In the genomic region with DNA sequence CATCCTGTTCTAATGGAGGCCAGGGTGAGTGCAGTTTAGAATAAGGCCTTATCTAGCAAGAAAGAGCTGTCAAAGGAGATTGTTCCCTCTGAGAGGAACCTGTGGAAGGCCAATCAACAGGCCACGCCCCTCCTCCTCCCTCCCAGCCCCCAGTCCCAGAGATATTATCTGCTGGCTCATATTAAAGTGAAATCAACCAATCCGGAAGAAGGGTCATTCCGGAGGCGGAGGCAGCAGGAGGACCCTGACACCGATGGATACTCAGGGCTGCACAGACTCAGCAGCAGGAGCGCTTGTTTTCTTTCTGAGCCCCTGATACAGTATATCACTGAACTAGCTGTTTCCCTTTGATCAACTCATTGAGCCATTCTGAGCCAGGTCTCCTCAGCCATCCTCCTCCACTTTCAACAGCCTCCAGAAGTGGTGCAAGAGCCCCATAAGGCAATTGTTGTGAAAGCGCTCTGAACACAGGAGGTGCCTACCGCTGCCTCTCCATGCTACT, we compare ENCODE assay signal across 8 mouse cellular contexts. TPM values are rescaled to one million over a fixed set of nuclear protein-coding genes. Genes with fewer than 3 reads are reported as not detected.
DNase-seq lines count a peak whose midpoint lies in the region; ATAC-seq and TF ChIP-seq lines count a peak whose summit lies in the region.

No protein-coding gene starts in this region.

- DNase-seq in CD4-positive, CD25-positive, alpha-beta regulatory T cell, adult 2 months (ENCODE audit: low read depth, low spot score), result peak; percentile 34
- DNase-seq in MEL-GATA-1-ER (ENCODE audit: extremely low read depth, low read depth), result peak; percentile 86
- peak; percentile 61 for DNase-seq in forebrain, embryonic 11.5 days (ENCODE audit: low spot score)
- DNase-seq in kidney, postnatal 0 days (ENCODE audit: low spot score), result peak; percentile 48
- peak; percentile 53 to 57 for DNase-seq in lung, postnatal 4 days
- DNase-seq in left cerebral cortex, adult 9 months (ENCODE audit: low spot score in 2 of 2), result no peak

- 35% methylated on average over 8 of the region's 8 CpGs for WGBS in forebrain, embryonic 11.5 days
- 4% methylated on average over 8 of the region's 8 CpGs for WGBS in kidney, postnatal 0 days
- WGBS in stomach, embryonic 16.5 days, result 15% methylated on average over 8 of the region's 8 CpGs

- H3K27ac ChIP-seq in forebrain, embryonic 11.5 days (ENCODE audit: low read depth, low read length), result no peak overlapping the region
- H3K27ac ChIP-seq in kidney, postnatal 0 days, result no peak overlapping the region
- no peak overlapping the region for H3K27ac ChIP-seq in stomach, embryonic 16.5 days (ENCODE audit: low read length)

- no peaks in the 10 kb centered on the region for H3K27me3 ChIP-seq in forebrain, embryonic 11.5 days (ENCODE audit: control insufficient read depth, insufficient read depth, low read length)
- no peaks in the 10 kb centered on the region for H3K27me3 ChIP-seq in kidney, postnatal 0 days (ENCODE audit: insufficient read depth, low read length)
- H3K27me3 ChIP-seq in stomach, embryonic 16.5 days (ENCODE audit: control insufficient read depth, insufficient read depth, low read length), result 0 out of 2 replicates have a peak, but pooled peaks cover 3% of the 10 kb centered on the region

- peak overlapping the region; percentile 9; the same call in 1 of the 2 replicates for H3K4me3 ChIP-seq in forebrain, embryonic 11.5 days (ENCODE audit: low read depth, low read length)
- 0 out of 2 replicates have a peak overlapping the region, but pooled peaks have one; percentile 77 for H3K4me3 ChIP-seq in kidney, postnatal 0 days (replicated peaks; ENCODE audit: low read depth, low read length)
- peak overlapping the region; percentile 9; the same call in 1 of the 2 replicates for H3K4me3 ChIP-seq in stomach, embryonic 16.5 days (replicated peaks; ENCODE audit: low read length)

- no peak overlapping the region for H3K9ac ChIP-seq in forebrain, embryonic 11.5 days (ENCODE audit: low read length)
- H3K9ac ChIP-seq in kidney, postnatal 0 days (ENCODE audit: low read depth, low read length), result no peak overlapping the region
- H3K9ac ChIP-seq in stomach, embryonic 16.5 days (ENCODE audit: low read length), result no peak overlapping the region

- H3K4me2 ChIP-seq in forebrain, embryonic 11.5 days (ENCODE audit: low read depth, low read length, severe bottlenecking), result peak overlapping the region; percentile 63
- peak overlapping the region; percentile 91 for H3K4me2 ChIP-seq in kidney, postnatal 0 days (ENCODE audit: low read length)
- H3K4me2 ChIP-seq in stomach, embryonic 16.5 days (ENCODE audit: low read depth, low read length), result peak overlapping the region; percentile 98

- TF ChIP-seq CTCF in kidney, postnatal 0 days (IDR thresholded peaks at IDR 0.05; ENCODE audit: low read depth), result no peak

- no peaks in the 10 kb centered on the region for H3K9me3 ChIP-seq in forebrain, embryonic 11.5 days (ENCODE audit: control insufficient read depth, low read length)
- no peaks in the 10 kb centered on the region for H3K9me3 ChIP-seq in kidney, postnatal 0 days (replicated peaks; ENCODE audit: low read length)
- H3K9me3 ChIP-seq in stomach, embryonic 16.5 days (replicated peaks; ENCODE audit: control insufficient read depth, low read length), result no peaks in the 10 kb centered on the region

- ATAC-seq in CD4-positive, CD25-positive, alpha-beta regulatory T cell, adult 4 months, result no peak
- ATAC-seq in forebrain, embryonic 11.5 days (replicated peaks; ENCODE audit: low FRiP score), result no peak
- no peak for ATAC-seq in kidney, postnatal 0 days (replicated peaks; ENCODE audit: low FRiP score, low read depth)
- no peak for ATAC-seq in stomach, embryonic 16.5 days (ENCODE audit: insufficient read depth, low FRiP score)

- H3K36me3 ChIP-seq in forebrain, embryonic 11.5 days (ENCODE audit: control insufficient read depth, insufficient read depth, low read length), result no peaks in the 10 kb centered on the region
- no peaks in the 10 kb centered on the region for H3K36me3 ChIP-seq in kidney, postnatal 0 days (ENCODE audit: insufficient read depth, low read length)
- no peaks in the 10 kb centered on the region for H3K36me3 ChIP-seq in stomach, embryonic 16.5 days (ENCODE audit: control insufficient read depth, insufficient read depth, low read length)

- H3K4me1 ChIP-seq in forebrain, embryonic 11.5 days (replicated peaks; ENCODE audit: control insufficient read depth, insufficient read depth, low read length), result peaks cover 21% of the 10 kb centered on the region
- H3K4me1 ChIP-seq in kidney, postnatal 0 days (replicated peaks; ENCODE audit: insufficient read depth, low read length), result 0 out of 2 replicates have a peak, but pooled peaks cover 2% of the 10 kb centered on the region
- H3K4me1 ChIP-seq in stomach, embryonic 16.5 days (ENCODE audit: control insufficient read depth, insufficient read depth, low read length), result peaks cover 9% of the 10 kb centered on the region; the same call in 1 of the 2 replicates

RNA-seq across cellular contexts. Expression of a gene that starts 2.0 kb away (rescaled TPM):
- 10 to 100 TPM; 10.6 to 12.2 TPM for polyA plus RNA-seq in CD4-positive, CD25-positive, alpha-beta regulatory T cell, adult 4 months (2017; shearing (Covaris generic))
- polyA plus RNA-seq in forebrain, embryonic 11.5 days (2014; fragmentation: Nextera tagmentation; extraction: Ambion mirVana), result 19.6 and 25.7 TPM in 2 replicates
- 7.9 and 8.7 TPM in 2 replicates for polyA plus RNA-seq in kidney, postnatal 0 days (2015; fragmentation: Nextera tagmentation; extraction: Ambion mirVana)
- 10.2 and 10.4 TPM in 2 replicates for polyA plus RNA-seq in stomach, embryonic 16.5 days (2015; fragmentation: Nextera tagmentation; extraction: Ambion mirVana)

Comparison
In these comparisons a context has a peak if more than half of its experiments do, and no peak if none do; other contexts are left out.
1. DNase-seq: peak in CD4-positive, CD25-positive, alpha-beta regulatory T cell, adult 2 months (single experiment), MEL-GATA-1-ER (single experiment), forebrain, embryonic 11.5 days (single experiment), kidney, postnatal 0 days (single experiment) and lung, postnatal 4 days (2 of 2); none in left cerebral cortex, adult 9 months (0 of 2).
2. H3K4me3 ChIP-seq: peak in every context shown above with its lines; median percentile 77 in kidney, postnatal 0 days; 9 in forebrain, embryonic 11.5 days; 9 in stomach, embryonic 16.5 days.
3. Peak in every context shown above with its lines, with median percentiles within 50 percentile points of each other: H3K4me2 ChIP-seq.